Mouse (Mus musculus): ENCODE measurements around the gene Lama5. TPM values are rescaled to one million over a fixed set of nuclear protein-coding genes. Genes with fewer than 3 reads are reported as not detected.

Lama5 gene
- polyA plus RNA-seq (2012; rRNA removed): 47.3 and 56.7 TPM in 2 replicates
- 30.4 and 31.2 TPM in 2 replicates for polyA plus RNA-seq (2014; fragmentation: Nextera tagmentation; extraction: Ambion mirVana)

DNA sequence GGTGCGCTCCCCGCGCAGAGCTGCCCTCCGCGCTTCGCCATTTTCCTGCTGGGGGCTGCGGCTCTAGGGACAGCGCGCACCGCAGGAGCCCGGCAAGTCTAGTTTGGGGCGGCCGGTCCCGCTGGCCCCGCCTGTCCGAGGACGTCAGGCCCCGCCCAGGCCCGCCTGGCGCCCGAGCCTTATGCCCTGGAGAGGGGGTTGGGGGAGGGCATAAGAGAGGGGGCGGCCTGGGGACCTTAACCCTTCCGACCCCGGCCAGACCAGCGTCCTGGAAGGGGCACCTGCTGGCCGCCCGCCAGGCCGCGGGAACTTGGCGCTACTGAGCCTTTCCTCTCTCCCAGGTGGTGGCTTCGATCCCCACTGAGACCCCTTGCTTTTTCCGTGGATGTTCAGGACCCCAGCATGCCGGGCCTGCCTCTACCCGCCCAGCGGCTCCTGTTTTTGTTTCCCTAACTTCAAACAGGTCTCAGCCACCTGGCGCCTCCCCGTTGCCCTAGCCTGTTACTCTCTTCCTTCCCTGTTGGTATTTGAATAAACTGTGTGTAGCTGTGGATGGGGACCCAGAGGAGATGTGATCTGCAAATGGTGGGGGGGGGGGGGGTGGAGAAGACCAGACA lies at the start of gene Lama5:
TSS of gene Lama5 (minus strand) at position 98 of the 617 bp plus-strand sequence.
- H3K36me3 ChIP-seq (ENCODE audit: control insufficient read depth, insufficient read depth, low read length): no peaks in the 10 kb centered on the region
- TF ChIP-seq POLR2A (IDR thresholded peaks at IDR 0.05; ENCODE audit: borderline replicate concordance, extremely low read depth, insufficient read depth, insufficient read length): no peak
- ATAC-seq (ENCODE audit: low FRiP score, low read depth) (peak; percentile 46; the same call in 1 of the 2 replicates), DNase-seq (ENCODE audit: low spot score) (peak; percentile 55)
- H3K9me3 ChIP-seq (ENCODE audit: control insufficient read depth, low read length): no peaks in the 10 kb centered on the region
- H3K4me3 ChIP-seq (replicated peaks; ENCODE audit: low read length): peak within 1 kb of the TSS; percentile 65
- no peak within 1 kb of the TSS for H3K27ac ChIP-seq (replicated peaks; ENCODE audit: low read depth, low read length)
- peaks cover 27% of the 10 kb centered on the region for H3K4me1 ChIP-seq (ENCODE audit: control insufficient read depth, insufficient read depth, low read length)
- WGBS: 0% methylated on average over 29 of the region's 37 CpGs
- peak within 1 kb of the TSS; percentile 99 for H3K4me2 ChIP-seq (replicated peaks; ENCODE audit: low read depth, low read length, severe bottlenecking)
- H3K27me3 ChIP-seq (ENCODE audit: control insufficient read depth, insufficient read depth, low read length): peaks cover 22% of the 10 kb centered on the region
- peak within 1 kb of the TSS; percentile 52 for H3K9ac ChIP-seq (ENCODE audit: low read depth, low read length, severe bottlenecking)

DNA sequence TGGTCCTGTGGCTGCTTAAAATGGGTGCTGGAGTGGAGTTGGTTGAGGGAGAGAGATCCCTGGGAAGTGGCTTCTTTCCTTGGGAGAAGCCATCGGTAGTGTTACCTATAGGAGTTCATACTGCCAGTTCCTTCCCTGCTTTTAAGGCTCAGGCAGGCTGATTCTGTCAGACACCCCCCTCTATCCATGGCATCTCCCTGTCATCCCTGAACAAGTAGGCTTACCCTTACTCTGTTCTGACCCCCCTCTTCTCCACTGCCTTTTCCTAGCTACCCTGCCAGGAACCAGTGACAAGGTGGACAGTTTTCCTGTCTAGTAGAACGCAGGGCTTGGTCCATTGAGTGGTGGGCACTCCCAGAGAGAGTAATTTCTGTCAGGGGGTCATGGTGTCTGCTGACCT lies 48.9 kb upstream of the Lama5 start:
- no peak overlapping the region for H3K4me3 ChIP-seq (replicated peaks; ENCODE audit: low read length)
- 82% methylated on average over 2 of the region's 2 CpGs for WGBS
- no peak for DNase-seq (ENCODE audit: low spot score)
- no peak for ATAC-seq (ENCODE audit: low FRiP score, low read depth)
- no peaks in the 10 kb centered on the region for H3K27me3 ChIP-seq (ENCODE audit: control insufficient read depth, insufficient read depth, low read length)
- TF ChIP-seq POLR2A (IDR thresholded peaks at IDR 0.05; ENCODE audit: borderline replicate concordance, extremely low read depth, insufficient read depth, insufficient read length): no peak
- H3K9ac ChIP-seq (ENCODE audit: low read depth, low read length, severe bottlenecking): no peak overlapping the region
- H3K9me3 ChIP-seq (ENCODE audit: control insufficient read depth, low read length): no peaks in the 10 kb centered on the region
- no peak overlapping the region for H3K27ac ChIP-seq (replicated peaks; ENCODE audit: low read depth, low read length)
- peaks cover 14% of the 10 kb centered on the region; the same call in 1 of the 2 replicates for H3K4me1 ChIP-seq (ENCODE audit: control insufficient read depth, insufficient read depth, low read length)
- no peak overlapping the region for H3K4me2 ChIP-seq (replicated peaks; ENCODE audit: low read depth, low read length, severe bottlenecking)
- H3K36me3 ChIP-seq (ENCODE audit: control insufficient read depth, insufficient read depth, low read length): peaks cover 13% of the 10 kb centered on the region

DNA sequence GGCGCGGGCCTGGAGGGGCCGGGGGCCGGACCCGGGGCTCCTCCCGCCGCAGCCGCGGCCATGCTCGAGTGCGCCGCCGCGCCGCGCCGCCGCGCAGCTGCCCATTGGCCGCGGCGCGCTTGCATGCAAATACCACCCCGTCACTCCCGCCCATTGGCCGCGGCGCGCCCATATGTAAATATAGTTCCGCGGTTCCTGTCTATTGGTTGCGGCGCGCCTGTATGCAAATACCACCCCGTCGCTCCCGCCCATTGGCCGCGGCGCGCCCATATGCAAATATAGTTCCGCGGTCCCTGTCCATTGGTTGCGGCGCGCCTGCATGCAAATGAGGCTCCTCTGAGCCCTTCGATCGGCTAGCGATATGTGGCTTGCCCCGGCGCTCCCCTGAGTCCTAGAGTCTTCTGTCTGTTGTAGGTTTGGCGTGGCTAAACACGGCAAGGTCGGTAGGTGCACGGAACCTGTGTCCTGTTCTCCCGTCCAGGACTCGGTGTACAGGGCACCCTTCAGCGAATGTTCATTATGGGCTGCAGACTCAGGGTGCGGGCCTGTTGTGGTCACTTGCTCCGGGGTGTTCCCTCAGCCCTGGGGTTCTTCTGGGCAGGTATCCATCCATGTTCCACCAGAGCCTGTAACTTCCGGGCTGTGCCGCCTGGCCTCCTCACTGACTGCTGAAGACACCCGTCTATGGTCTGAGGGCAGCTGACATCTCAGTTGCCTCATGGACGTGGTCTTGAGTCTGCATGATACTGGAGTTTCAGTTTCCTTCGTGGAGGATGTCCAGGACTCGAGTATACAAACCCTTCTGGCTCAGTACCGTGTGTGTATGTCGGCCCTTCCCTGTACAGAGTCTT lies 48.0 kb upstream of the Lama5 start, which contains the start of gene Cables2:
TSS of gene Cables2 (minus strand) at position 103 of the 851 bp plus-strand sequence.
- Histone ChIP-seq H3K4me1 (ENCODE audit: control insufficient read depth, insufficient read depth, low read length) (peaks cover 14% of the 10 kb centered on the region; the same call in 1 of the 2 replicates), H3K27ac (replicated peaks; ENCODE audit: low read depth, low read length) (0 out of 2 replicates have a peak within 1 kb of the TSS, but pooled peaks have one; percentile 33), H3K9ac (ENCODE audit: low read depth, low read length, severe bottlenecking) (peak within 1 kb of the TSS; percentile 91), H3K27me3 (ENCODE audit: control insufficient read depth, insufficient read depth, low read length) (no peaks in the 10 kb centered on the region), H3K4me3 (replicated peaks; ENCODE audit: low read length) (peak within 1 kb of the TSS; percentile 83), H3K9me3 (ENCODE audit: control insufficient read depth, low read length) (no peaks in the 10 kb centered on the region), H3K4me2 (replicated peaks; ENCODE audit: low read depth, low read length, severe bottlenecking) (peak within 1 kb of the TSS; percentile 93), H3K36me3 (ENCODE audit: control insufficient read depth, insufficient read depth, low read length) (peaks cover 18% of the 10 kb centered on the region)
- TF ChIP-seq POLR2A (IDR thresholded peaks at IDR 0.05; ENCODE audit: borderline replicate concordance, extremely low read depth, insufficient read depth, insufficient read length): no peak
- ATAC-seq (ENCODE audit: low FRiP score, low read depth) (peak; percentile 96), DNase-seq (ENCODE audit: low spot score) (peak; percentile 97)
- 11% methylated on average over 39 of the region's 68 CpGs for WGBS

DNA sequence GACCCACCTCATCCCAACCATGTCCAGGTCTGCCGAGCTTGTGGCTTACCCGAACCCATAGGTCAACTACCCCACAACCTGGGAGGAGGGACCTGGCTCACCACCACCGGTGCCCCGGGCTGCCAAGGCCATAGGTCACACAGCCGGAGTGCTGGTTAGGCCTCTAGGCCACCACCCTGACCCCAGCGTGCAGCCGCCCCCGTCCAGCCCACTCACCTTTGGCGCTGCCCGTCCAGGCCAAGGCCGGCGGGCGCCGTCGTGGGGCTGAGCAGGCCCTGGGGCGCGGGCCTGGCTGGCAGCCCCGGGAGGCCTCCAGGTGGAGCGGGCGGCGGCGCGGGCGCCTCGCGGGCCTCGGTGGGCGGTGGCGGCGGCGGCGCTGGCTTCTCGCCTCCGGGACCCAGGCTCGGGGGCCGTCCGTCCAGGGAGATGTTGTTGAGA lies 47.2 kb upstream of the Lama5 start:
- ATAC-seq (ENCODE audit: low FRiP score, low read depth): peak; percentile 24
- under 1% methylated on average over 17 of the region's 37 CpGs for WGBS
- Histone ChIP-seq H3K9ac (ENCODE audit: low read depth, low read length, severe bottlenecking) (peak overlapping the region; percentile 91), H3K9me3 (ENCODE audit: control insufficient read depth, low read length) (no peaks in the 10 kb centered on the region), H3K36me3 (ENCODE audit: control insufficient read depth, insufficient read depth, low read length) (peaks cover 25% of the 10 kb centered on the region), H3K27ac (replicated peaks; ENCODE audit: low read depth, low read length) (0 out of 2 replicates have a peak overlapping the region, but pooled peaks have one; percentile 33), H3K4me1 (ENCODE audit: control insufficient read depth, insufficient read depth, low read length) (peaks cover 14% of the 10 kb centered on the region; the same call in 1 of the 2 replicates), H3K4me3 (replicated peaks; ENCODE audit: low read length) (peak overlapping the region; percentile 83), H3K4me2 (replicated peaks; ENCODE audit: low read depth, low read length, severe bottlenecking) (peak overlapping the region; percentile 93), H3K27me3 (ENCODE audit: control insufficient read depth, insufficient read depth, low read length) (no peaks in the 10 kb centered on the region)
- no peak for TF ChIP-seq POLR2A (IDR thresholded peaks at IDR 0.05; ENCODE audit: borderline replicate concordance, extremely low read depth, insufficient read depth, insufficient read length)
- DNase-seq (ENCODE audit: low spot score): no peak

DNA sequence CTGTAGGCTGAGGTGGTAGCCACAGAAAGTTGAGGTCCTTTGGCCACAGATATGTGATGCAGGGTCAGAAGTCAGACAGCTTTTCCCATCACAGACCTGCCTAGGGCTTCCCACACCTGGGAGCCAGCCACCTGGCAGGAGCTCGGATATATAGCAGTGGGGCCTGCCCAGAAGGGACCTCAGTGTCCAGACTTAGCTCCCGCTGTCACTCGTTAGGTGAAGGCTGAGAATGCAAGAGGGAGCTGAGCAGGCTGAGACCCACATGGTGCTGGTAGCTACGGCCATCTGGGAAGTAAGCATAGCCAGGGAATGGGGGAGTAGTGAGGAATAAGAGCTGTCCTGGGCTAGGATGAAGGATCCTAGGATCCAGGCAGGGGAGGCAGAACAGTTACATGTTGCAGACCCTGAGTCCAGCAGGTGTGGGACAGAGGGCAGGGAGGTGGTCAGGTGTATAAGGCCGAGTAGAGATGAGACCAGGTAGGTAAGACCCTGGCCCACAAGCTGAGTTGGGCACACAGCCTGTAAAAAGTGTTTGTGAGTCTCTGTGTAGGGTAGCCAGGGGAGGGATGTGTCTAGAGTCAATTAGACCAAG lies 46.2 kb upstream of the Lama5 start:
- Histone ChIP-seq H3K4me1 (ENCODE audit: control insufficient read depth, insufficient read depth, low read length) (peaks cover 14% of the 10 kb centered on the region; the same call in 1 of the 2 replicates), H3K36me3 (ENCODE audit: control insufficient read depth, insufficient read depth, low read length) (peaks cover 35% of the 10 kb centered on the region), H3K27ac (replicated peaks; ENCODE audit: low read depth, low read length) (no peak overlapping the region), H3K4me2 (replicated peaks; ENCODE audit: low read depth, low read length, severe bottlenecking) (peak overlapping the region; percentile 93), H3K27me3 (ENCODE audit: control insufficient read depth, insufficient read depth, low read length) (no peaks in the 10 kb centered on the region), H3K4me3 (replicated peaks; ENCODE audit: low read length) (peak overlapping the region; percentile 83), H3K9me3 (ENCODE audit: control insufficient read depth, low read length) (no peaks in the 10 kb centered on the region), H3K9ac (ENCODE audit: low read depth, low read length, severe bottlenecking) (peak overlapping the region; percentile 91; the same call in 1 of the 2 replicates)
- DNase-seq (ENCODE audit: low spot score) (no peak), ATAC-seq (ENCODE audit: low FRiP score, low read depth) (no peak)
- no peak for TF ChIP-seq POLR2A (IDR thresholded peaks at IDR 0.05; ENCODE audit: borderline replicate concordance, extremely low read depth, insufficient read depth, insufficient read length)
- WGBS: 56% methylated on average over 5 of the region's 5 CpGs
